8 mouse cellular contexts compared by ENCODE assay signal in the genomic region with DNA sequence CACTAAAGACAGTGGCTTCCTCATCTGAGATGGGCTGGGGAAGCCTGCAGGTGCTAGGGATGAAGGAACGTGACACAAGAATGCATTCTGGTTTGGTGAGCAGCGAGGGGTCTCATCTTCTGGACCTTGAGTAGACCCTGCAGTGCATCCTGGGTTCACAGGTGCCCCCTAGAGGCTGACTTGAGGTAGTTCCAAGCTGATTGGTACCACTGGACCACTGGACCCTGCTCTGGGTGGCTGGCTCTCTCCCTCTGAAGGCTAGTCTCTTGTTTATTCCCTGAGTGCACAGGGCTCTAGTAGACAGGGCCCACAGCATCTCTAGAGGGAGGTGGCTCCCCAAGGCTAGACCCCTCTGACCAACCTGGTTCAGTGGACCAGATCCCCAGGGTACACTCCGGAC. TPM values are rescaled to one million over a fixed set of nuclear protein-coding genes. Genes with fewer than 3 reads are reported as not detected.
A peak's percentile ranks its signal among the peaks of the same experiment; 100 is the strongest.
DNase-seq lines count a peak whose midpoint lies in the region; ATAC-seq and TF ChIP-seq lines count a peak whose summit lies in the region.

No protein-coding gene starts in this region.

- H3K4me1 ChIP-seq in hindbrain, embryonic 11.5 days (replicated peaks; ENCODE audit: control insufficient read depth, insufficient read depth, low read length) = peaks cover 8% of the 10 kb centered on the region; the same call in 1 of the 2 replicates
- peaks cover 76% of the 10 kb centered on the region for H3K4me1 ChIP-seq in hindbrain, embryonic 12.5 days
- peaks cover 24% of the 10 kb centered on the region for H3K4me1 ChIP-seq in E14TG2a.4 (replicated peaks; ENCODE audit: low read depth, low read length)
- H3K4me1 ChIP-seq in intestine, embryonic 14.5 days (replicated peaks; ENCODE audit: control insufficient read depth, insufficient read depth, low read length) = peaks cover 67% of the 10 kb centered on the region

- no peaks in the 10 kb centered on the region for H3K36me3 ChIP-seq in hindbrain, embryonic 11.5 days (ENCODE audit: control insufficient read depth, insufficient read depth, low read length)
- no peaks in the 10 kb centered on the region for H3K36me3 ChIP-seq in hindbrain, embryonic 12.5 days
- no peaks in the 10 kb centered on the region for H3K36me3 ChIP-seq in E14TG2a.4 (ENCODE audit: insufficient read depth, low read length)
- no peaks in the 10 kb centered on the region for H3K36me3 ChIP-seq in intestine, embryonic 14.5 days (ENCODE audit: control insufficient read depth, insufficient read depth, low read length)

- no peaks in the 10 kb centered on the region for H3K27me3 ChIP-seq in hindbrain, embryonic 11.5 days (ENCODE audit: control insufficient read depth, insufficient read depth, low read length)
- H3K27me3 ChIP-seq in hindbrain, embryonic 12.5 days = 0 out of 2 replicates have a peak, but pooled peaks cover 4% of the 10 kb centered on the region
- peaks cover 39% of the 10 kb centered on the region for H3K27me3 ChIP-seq in E14TG2a.4 (ENCODE audit: insufficient read depth, low read length)
- H3K27me3 ChIP-seq in intestine, embryonic 14.5 days (replicated peaks; ENCODE audit: control insufficient read depth, insufficient read depth, low read length) = no peaks in the 10 kb centered on the region

- no peak for ATAC-seq in hindbrain, embryonic 11.5 days (ENCODE audit: low FRiP score)
- ATAC-seq in hindbrain, embryonic 12.5 days (ENCODE audit: low FRiP score) = no peak
- ATAC-seq in intestine, embryonic 14.5 days (replicated peaks; ENCODE audit: low FRiP score, low TSS enrichment, low read depth) = no peak

- peak; percentile 53 for TF ChIP-seq CTCF in E14TG2a.4 (conservative IDR thresholded peaks at IDR 0.05; ENCODE audit: low read length)

- 63% methylated on average over 3 of the region's 3 CpGs for WGBS in hindbrain, embryonic 11.5 days
- WGBS in hindbrain, embryonic 12.5 days = 65% methylated on average over 3 of the region's 3 CpGs
- WGBS in intestine, embryonic 14.5 days = 48% methylated on average over 3 of the region's 3 CpGs

- no peak overlapping the region for H3K27ac ChIP-seq in hindbrain, embryonic 11.5 days (ENCODE audit: low read depth, low read length)
- H3K27ac ChIP-seq in hindbrain, embryonic 12.5 days = no peak overlapping the region
- peak overlapping the region; percentile 91 for H3K27ac ChIP-seq in intestine, embryonic 14.5 days (ENCODE audit: low read depth)

- H3K4me3 ChIP-seq in hindbrain, embryonic 11.5 days (ENCODE audit: low read depth, low read length) = no peak overlapping the region
- H3K4me3 ChIP-seq in hindbrain, embryonic 12.5 days = no peak overlapping the region
- H3K4me3 ChIP-seq in E14TG2a.4 (replicated peaks; ENCODE audit: low read length) = peak overlapping the region; percentile 43; the same call in 1 of the 2 replicates
- no peak overlapping the region for H3K4me3 ChIP-seq in intestine, embryonic 14.5 days (ENCODE audit: low read depth, low read length)

- H3K9me3 ChIP-seq in hindbrain, embryonic 11.5 days (ENCODE audit: control insufficient read depth, low read length) = no peaks in the 10 kb centered on the region
- H3K9me3 ChIP-seq in hindbrain, embryonic 12.5 days (replicated peaks) = no peaks in the 10 kb centered on the region
- no peaks in the 10 kb centered on the region for H3K9me3 ChIP-seq in E14TG2a.4 (ENCODE audit: low read length)
- no peaks in the 10 kb centered on the region for H3K9me3 ChIP-seq in intestine, embryonic 14.5 days (ENCODE audit: control insufficient read depth, low read length)

- peak; percentile 33 for DNase-seq in hindbrain, embryonic 11.5 days (ENCODE audit: low spot score)
- DNase-seq in A20 (ENCODE audit: low read depth, low spot score) = peak; percentile 29
- no peak for DNase-seq in intestine, embryonic 14.5 days (ENCODE audit: low spot score)
- no peak for DNase-seq in frontal cortex, adult 2 months (ENCODE audit: extremely low spot score in 1 of 2, low spot score in 1 of 2)
- DNase-seq in left cerebral cortex, adult 11 months (ENCODE audit: low spot score) = no peak
- no peak for DNase-seq in ovary, adult 18-20 months (ENCODE audit: low spot score)

- no peak overlapping the region for H3K9ac ChIP-seq in hindbrain, embryonic 11.5 days (ENCODE audit: low read depth, low read length)
- H3K9ac ChIP-seq in hindbrain, embryonic 12.5 days = no peak overlapping the region
- H3K9ac ChIP-seq in intestine, embryonic 14.5 days (ENCODE audit: low read length) = no peak overlapping the region

- no peak overlapping the region for H3K4me2 ChIP-seq in hindbrain, embryonic 11.5 days (replicated peaks; ENCODE audit: low read depth, low read length)
- H3K4me2 ChIP-seq in hindbrain, embryonic 12.5 days (replicated peaks) = no peak overlapping the region
- H3K4me2 ChIP-seq in intestine, embryonic 14.5 days (ENCODE audit: low read length) = peak overlapping the region; percentile 24

RNA-seq across cellular contexts. Expression of a gene that starts 6.7 kb away (rescaled TPM):
- polyA plus RNA-seq in hindbrain, embryonic 11.5 days (2014; fragmentation: Nextera tagmentation; extraction: Ambion mirVana) = 40.3 and 44.1 TPM in 2 replicates
- polyA plus RNA-seq in hindbrain, embryonic 12.5 days (2016; fragmentation: Nextera tagmentation; extraction: Ambion mirVana) = 56.9 and 59.9 TPM in 2 replicates
- 56.2 and 67.0 TPM in 2 replicates for polyA plus RNA-seq in intestine, embryonic 14.5 days (2014; fragmentation: Nextera tagmentation; extraction: Ambion mirVana)
- polyA plus RNA-seq in frontal cortex, adult 2 months (2012; rRNA removed) = 17.4 and 17.6 TPM in 2 replicates

Comparison
In these comparisons a context has a peak if more than half of its experiments do, and no peak if none do; other contexts are left out.
1. DNase-seq: peak in hindbrain, embryonic 11.5 days (single experiment) and A20 (single experiment); none in intestine, embryonic 14.5 days (single experiment), frontal cortex, adult 2 months (0 of 2), left cerebral cortex, adult 11 months (single experiment) and ovary, adult 18-20 months (single experiment).